Mouse (Mus musculus): Measurements from ENCODE around the gene F2rl3. TPM values are rescaled to one million over a fixed set of nuclear protein-coding genes. Genes with fewer than 3 reads are reported as not detected.

The F2rl3 gene
- polyA plus RNA-seq (2017; shearing (Covaris generic)) = 1 to 10 TPM; 8.1 to 10.0 TPM

GRCm38 (mm10) chr8:72761322-72762051 is at the start of gene F2rl3:
Gene F2rl3 (plus strand): TSS chr8:72761880.
- ATAC-seq = peak; percentile 92

GRCm38 (mm10) chr8:72712569-72712968 is 49.1 kb upstream of the F2rl3 start:
- ATAC-seq = no peak

- ATAC-seq = no peak
Measured at GRCm38 (mm10) chr8:72716594-72716993, 45.1 kb upstream of the F2rl3 start.

- no peak for ATAC-seq
Measured at GRCm38 (mm10) chr8:72720541-72720940, 41.1 kb upstream of the F2rl3 start.

GRCm38 (mm10) chr8:72722769-72723650 is 38.7 kb upstream of the F2rl3 start, which contains the start of gene Sin3b:
Gene Sin3b (plus strand): TSS chr8:72723285.
- ATAC-seq = peak; percentile 98

GRCm38 (mm10) chr8:72723651-72724001 is 38.1 kb upstream of the F2rl3 start:
- no peak for ATAC-seq

GRCm38 (mm10) chr8:72728636-72729035 is 33.0 kb upstream of the F2rl3 start:
- no peak for ATAC-seq

GRCm38 (mm10) chr8:72735001-72735400 is 26.7 kb upstream of the F2rl3 start:
- ATAC-seq = peak; percentile 63

- no peak for ATAC-seq
Measured at GRCm38 (mm10) chr8:72736868-72737267, 24.8 kb upstream of the F2rl3 start.

- ATAC-seq = peak; percentile 61
Measured at GRCm38 (mm10) chr8:72746061-72746460, 15.6 kb upstream of the F2rl3 start.

GRCm38 (mm10) chr8:72749846-72750245 is 11.8 kb upstream of the F2rl3 start:
- no peak for ATAC-seq

GRCm38 (mm10) chr8:72750266-72750665 is 11.4 kb upstream of the F2rl3 start:
- no peak for ATAC-seq

- ATAC-seq = no peak
Measured at GRCm38 (mm10) chr8:72751126-72751525, 10.6 kb upstream of the F2rl3 start.

- no peak for ATAC-seq
Measured at GRCm38 (mm10) chr8:72752289-72752688, 9.4 kb upstream of the F2rl3 start.

GRCm38 (mm10) chr8:72753165-72753564 is 8.5 kb upstream of the F2rl3 start:
- ATAC-seq = no peak

GRCm38 (mm10) chr8:72753781-72754180 is 7.9 kb upstream of the F2rl3 start:
- ATAC-seq = no peak

GRCm38 (mm10) chr8:72756031-72756430 is 5.6 kb upstream of the F2rl3 start:
- no peak for ATAC-seq

GRCm38 (mm10) chr8:72756771-72757390 is 4.8 kb upstream of the F2rl3 start:
- no peak for ATAC-seq

- ATAC-seq = no peak
Measured at GRCm38 (mm10) chr8:72757426-72758195, 4.1 kb upstream of the F2rl3 start.

- no peak for ATAC-seq
Measured at GRCm38 (mm10) chr8:72758310-72758709, 3.4 kb upstream of the F2rl3 start.

- ATAC-seq = no peak
Measured at GRCm38 (mm10) chr8:72760216-72760615, 1.5 kb upstream of the F2rl3 start.

- peak; percentile 35 for ATAC-seq
Measured at GRCm38 (mm10) chr8:72762306-72762705, 626 bp downstream of the F2rl3 start.

Data from activated CD4-positive, CD25-positive, alpha-beta regulatory T cell, adult 4 months (primary cell).